Mouse (Mus musculus) heart, adult 2 months (tissue): ENCODE measurements around the gene Ola1.

Experiments used
- CTCF ChIP-seq: fragments of 200-600 bp; IDR thresholded peaks from 2 replicates; pipeline ENCODE4 v1.8.1; 2022; ENCODE audit warnings: antibody characterized with exemption, mild to moderate bottlenecking, moderate library complexity
- EP300 ChIP-seq: fragments of 200-500 bp; IDR thresholded peaks from 2 replicates; pipeline ENCODE4 v1.6.1; 2011; ENCODE audit warnings: low read depth, low read length, control low read depth; ENCODE audit not compliant: insufficient read depth
- POLR2A ChIP-seq: fragments of 200-500 bp; IDR thresholded peaks from 2 replicates; pipeline ENCODE4 v1.6.1; 2011; ENCODE audit warnings: mild to moderate bottlenecking, low read depth, low read length, control low read depth; ENCODE audit not compliant: insufficient read depth

DNA sequence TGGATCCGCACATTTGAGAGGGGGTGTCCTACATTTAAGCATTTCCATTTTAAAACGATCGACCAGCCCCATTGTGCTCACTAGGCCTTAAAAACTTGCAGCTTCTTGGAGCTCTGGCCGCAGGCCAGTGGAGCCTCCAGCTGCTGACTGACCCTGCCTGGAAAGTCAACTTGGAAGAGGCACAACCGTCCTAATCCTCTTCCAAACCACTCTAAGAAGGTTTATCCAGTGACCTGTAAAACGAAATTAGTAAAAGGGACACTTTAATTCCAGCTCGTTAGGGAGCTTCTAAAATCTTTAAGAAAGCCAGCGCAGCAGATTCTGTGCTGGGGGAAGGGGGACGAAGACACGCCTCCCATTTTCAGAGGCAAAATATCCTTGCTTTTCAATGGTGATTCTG is 172.1 kb downstream of the Ola1 start:
- TF ChIP-seq POLR2A (no peak), EP300 (no peak), CTCF (no peak)
